Mouse (Mus musculus) CH12.LX (cell line): ENCODE measurements around the gene Fxr2. TPM values are rescaled to one million over a fixed set of nuclear protein-coding genes. Genes with fewer than 3 reads are reported as not detected.

ENCODE experiments used
- DNase-seq: peaks from one replicate; pipeline ENCODE4 v3.0.0-alpha.2; 2013; ENCODE audit errors: extremely low read depth
- H3K27ac ChIP-seq: 2 replicates; pipeline ENCODE4 v1.5.1; 2012; ENCODE audit warnings: low read depth, mild to moderate bottlenecking, control low read depth, moderate library complexity; ENCODE audit not compliant: insufficient read depth
- H3K27me3 ChIP-seq: replicated peaks from 2 replicates; pipeline ENCODE3; 2012; ENCODE audit warnings: inconsistent platforms
- H3K36me3 ChIP-seq, 2 experiments: replicated peaks in 1 of 2; 2 replicates each; pipeline versions ENCODE3 to v1.6.1; 2012; ENCODE audit warnings: inconsistent platforms in 1 of 2, low read length in 1 of 2, mild to moderate bottlenecking in 1 of 2, mixed read lengths in 1 of 2, moderate library complexity in 1 of 2; ENCODE audit not compliant: control insufficient read depth in 1 of 2, insufficient read depth in 1 of 2
- H3K4me1 ChIP-seq, 2 experiments: 2 replicates each; pipeline ENCODE4 v1.6.1; 2012; ENCODE audit warnings: inconsistent platforms in 1 of 2, moderate library complexity in 1 of 2; ENCODE audit not compliant: insufficient read depth in 2 of 2, control insufficient read depth in 1 of 2
- H3K4me2 ChIP-seq: 2 replicates; pipeline ENCODE4 v1.6.1; 2012; ENCODE audit warnings: low read depth, mild to moderate bottlenecking, control low read depth; ENCODE audit not compliant: poor library complexity, insufficient read depth, severe bottlenecking
- H3K4me3 ChIP-seq, 3 experiments: fragments of 150-350 bp in 1 of 3; sonication (generic) in 1 of 3; replicated peaks in 1 of 3; 2 replicates each; pipeline versions ENCODE3 to v1.5.1; 2011 to 2012; ENCODE audit warnings: low read depth in 2 of 3, low read length in 2 of 3, mild to moderate bottlenecking in 2 of 3, moderate library complexity in 2 of 3, control low read depth in 1 of 3, improper control_type of control experiment in 1 of 3, inconsistent platforms in 1 of 3, mixed read lengths in 1 of 3; ENCODE audit not compliant: poor library complexity in 1 of 3
- H3K79me2 ChIP-seq: replicated peaks from 2 replicates; pipeline ENCODE4 v1.6.1; 2012; ENCODE audit warnings: mild to moderate bottlenecking, moderate library complexity; ENCODE audit not compliant: control insufficient read depth, poor library complexity, insufficient read depth, severe bottlenecking; ENCODE audit errors: extremely low read depth
- H3K9ac ChIP-seq: 2 replicates; pipeline ENCODE4 v1.6.1; 2012; ENCODE audit warnings: low read depth, mild to moderate bottlenecking, control low read depth, moderate library complexity; ENCODE audit not compliant: insufficient read depth
- H3K9me3 ChIP-seq: replicated peaks from 2 replicates; pipeline ENCODE3; 2012; ENCODE audit warnings: low read length, inconsistent platforms, mixed read lengths
- BHLHE40 ChIP-seq: IDR thresholded peaks from 2 replicates; pipeline ENCODE4 v1.6.1; 2011; ENCODE audit warnings: mild to moderate bottlenecking, low read depth, low read length, improper control_type of control experiment
- CHD1 ChIP-seq: IDR thresholded peaks from 2 replicates; pipeline ENCODE4 v1.6.1; 2012; ENCODE audit warnings: low read depth, low read length, improper control_type of control experiment, inconsistent platforms
- CHD2 ChIP-seq: IDR thresholded peaks from 2 replicates; pipeline ENCODE4 v1.6.1; 2011; ENCODE audit warnings: low read length, improper control_type of control experiment
- CTCF ChIP-seq, 2 experiments: IDR thresholded peaks in 1 of 2; conservative IDR thresholded peaks in 1 of 2; 2 replicates each; pipeline ENCODE4 v1.5.1; 2011 to 2012; ENCODE audit warnings: low read depth in 2 of 2, low read length in 2 of 2, improper control_type of control experiment in 1 of 2, inconsistent platforms in 1 of 2, mild to moderate bottlenecking in 1 of 2, moderate library complexity in 1 of 2
- E2F4 ChIP-seq: IDR thresholded peaks from 2 replicates; pipeline ENCODE4 v1.6.1; 2011; ENCODE audit warnings: low read depth, low read length, improper control_type of control experiment; ENCODE audit not compliant: insufficient replicate concordance
- EP300 ChIP-seq: IDR thresholded peaks from 2 replicates; pipeline ENCODE4 v1.6.1; 2011; ENCODE audit warnings: low read length, improper control_type of control experiment
- ETS1 ChIP-seq: conservative IDR thresholded peaks from 2 replicates; pipeline ENCODE4 v1.6.1; 2012; ENCODE audit warnings: low read depth, mild to moderate bottlenecking, inconsistent platforms, low read length, improper control_type of control experiment, moderate library complexity
- GABPA ChIP-seq: IDR thresholded peaks from 2 replicates; pipeline ENCODE4 v1.6.1; 2012; ENCODE audit warnings: low read depth, low read length, improper control_type of control experiment, inconsistent platforms; ENCODE audit not compliant: insufficient replicate concordance
- IRF4 ChIP-seq: IDR thresholded peaks from 2 replicates; pipeline ENCODE4 v1.6.1; 2014; ENCODE audit warnings: low read depth, mild to moderate bottlenecking, inconsistent platforms, low read length, improper control_type of control experiment
- JUND ChIP-seq: conservative IDR thresholded peaks from 2 replicates; pipeline ENCODE4 v1.6.1; 2011; ENCODE audit warnings: low read depth, low read length, improper control_type of control experiment
- MAFK ChIP-seq: IDR thresholded peaks from 2 replicates; pipeline ENCODE4 v1.6.1; 2011; ENCODE audit warnings: low read length, improper control_type of control experiment; ENCODE audit not compliant: insufficient replicate concordance
- MAZ ChIP-seq: IDR thresholded peaks from 2 replicates; pipeline ENCODE4 v1.6.1; 2012; ENCODE audit warnings: low read depth, mild to moderate bottlenecking, inconsistent platforms, low read length, improper control_type of control experiment, moderate library complexity
- MEF2A ChIP-seq: IDR thresholded peaks from 2 replicates; pipeline ENCODE4 v1.6.1; 2014; ENCODE audit warnings: low read depth, mild to moderate bottlenecking, inconsistent platforms, low read length, improper control_type of control experiment, borderline replicate concordance
- NRF1 ChIP-seq: IDR thresholded peaks from 2 replicates; pipeline ENCODE4 v1.6.1; 2014; ENCODE audit warnings: low read depth, mild to moderate bottlenecking, inconsistent platforms, low read length, improper control_type of control experiment, moderate library complexity
- POLR2A ChIP-seq: IDR thresholded peaks from 2 replicates; pipeline ENCODE4 v1.6.1; 2011; ENCODE audit warnings: low read depth, mild to moderate bottlenecking, improper control_type of control experiment, low read length
- RCOR1 ChIP-seq: conservative IDR thresholded peaks from 2 replicates; pipeline ENCODE4 v1.6.1; 2012; ENCODE audit warnings: low read depth, mild to moderate bottlenecking, inconsistent platforms, low read length, improper control_type of control experiment
- SMC3 ChIP-seq: IDR thresholded peaks from 2 replicates; pipeline ENCODE4 v1.6.1; 2011; ENCODE audit warnings: low read depth, low read length, improper control_type of control experiment
- TCF12 ChIP-seq: IDR thresholded peaks from 2 replicates; pipeline ENCODE4 v1.6.1; 2014; ENCODE audit warnings: low read depth, mild to moderate bottlenecking, inconsistent platforms, low read length, improper control_type of control experiment
- USF1 ChIP-seq: IDR thresholded peaks from 2 replicates; pipeline ENCODE4 v1.6.1; 2014; ENCODE audit warnings: low read depth, mild to moderate bottlenecking, inconsistent platforms, low read length, improper control_type of control experiment
- USF2 ChIP-seq: conservative IDR thresholded peaks from 2 replicates; pipeline ENCODE4 v1.6.1; 2011; ENCODE audit warnings: low read depth, low read length, improper control_type of control experiment
- ZMIZ1 ChIP-seq: IDR thresholded peaks from 2 replicates; pipeline ENCODE4 v1.6.1; 2012; ENCODE audit warnings: low read depth, mild to moderate bottlenecking, inconsistent platforms, low read length, improper control_type of control experiment
- dilution Hi-C: fragments of 300-500 bp; cut with MboI; formaldehyde crosslinking; loops from 2 replicates; pipeline ENCODE4 v1.14.3; 2020; ENCODE audit warnings: low sequenced_read_pairs; ENCODE audit not compliant: extremely low pct_unique_long_range_greater_than_20kb, extremely low pct_ligation_motif_present
- in situ Hi-C: fragments of 300-500 bp; cut with MboI; formaldehyde crosslinking; loops from 3 replicates; pipeline ENCODE4 v1.14.3; 2019; ENCODE audit warnings: low sequenced_read_pairs, low pct_ligation_motif_present, low pct_unique_long_range_greater_than_20kb, mixed read lengths
- polyA plus RNA-seq: library from polyadenylated mRNA; unstranded; fragments of >175 nt; gene quantifications from 2 replicates; pipeline ENCODE4 v1.2.1, GENCODE M21; 2012; ENCODE audit warnings: low read depth; ENCODE audit not compliant: insufficient read length
- total RNA-seq, 2 experiments: library from RNA; depleted of rRNA; stranded (reverse); fragments of 300-350 nt in 1 of 2; fragments of >200 nt in 1 of 2; gene quantifications; 2 replicates each; pipeline ENCODE4 v1.2.3; 2012 to 2014

Fxr2 gene
- total and polyA plus RNA-seq, 3 experiments = 83.3 to 96.4 (median 90.5) TPM

DNA sequence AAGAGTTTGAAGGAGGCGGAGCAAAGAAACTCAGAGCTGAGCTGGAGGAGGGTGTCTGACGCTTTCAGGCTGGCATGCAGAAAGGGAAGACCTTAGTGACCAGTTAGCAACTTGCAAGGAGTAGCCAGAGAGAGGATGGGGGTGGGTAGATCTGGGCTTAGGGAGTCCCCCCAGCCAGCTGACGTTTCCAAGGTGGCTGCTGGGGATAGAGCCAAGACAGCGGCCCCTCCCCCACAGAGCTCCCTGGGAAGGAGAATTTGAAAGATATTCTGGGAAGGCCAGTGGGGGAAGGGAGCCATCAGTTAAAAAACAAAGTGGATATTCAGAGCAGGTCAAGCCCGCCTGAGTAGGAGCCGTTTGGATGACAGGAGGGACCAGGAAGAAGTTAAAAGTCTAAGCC, 32.7 kb upstream of the Fxr2 start:
- H3K9me3 ChIP-seq = no peaks in the 10 kb centered on the region
- no peak overlapping the region for H3K9ac ChIP-seq
- H3K4me1 ChIP-seq = peaks cover under 1 to 5% of the 10 kb centered on the region in 2 experiments; a peak in 2 of 4 replicates
- H3K4me3 ChIP-seq = no peak overlapping the region
- H3K79me2 ChIP-seq = no peaks in the 10 kb centered on the region
- no peak overlapping the region for H3K4me2 ChIP-seq
- peaks cover 0 to 3% of the 10 kb centered on the region in 2 experiments for H3K36me3 ChIP-seq
- TF ChIP-seq USF1 (no peak), CHD2 (peak; percentile 52; the same call in 1 of the 2 replicates)
- peaks cover 44% of the 10 kb centered on the region for H3K27me3 ChIP-seq
- no peak overlapping the region for H3K27ac ChIP-seq
- in situ Hi-C loops = no loop called here
- dilution Hi-C loops = no loop called here
- DNase-seq = no peak

DNA sequence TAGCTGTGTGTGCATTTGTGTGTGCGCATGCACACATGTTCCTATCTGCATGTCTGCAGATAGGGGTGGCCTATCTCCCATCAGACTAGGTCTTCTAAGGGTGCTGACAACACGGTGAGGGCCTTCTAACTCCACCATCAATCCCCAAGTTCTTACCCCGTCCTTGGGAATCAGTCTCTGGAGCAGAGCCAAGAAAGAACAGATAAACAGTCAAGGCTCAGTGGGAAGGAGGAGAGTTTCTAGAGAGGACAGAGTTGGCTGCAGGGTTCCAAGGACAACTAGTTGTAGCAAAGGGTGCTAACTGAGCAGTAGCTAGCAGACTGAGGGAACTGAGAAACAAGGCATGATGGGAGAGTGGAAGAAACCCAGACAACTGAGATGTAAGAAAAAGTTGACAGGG, 31.0 kb upstream of the Fxr2 start:
- Histone ChIP-seq H3K9ac (no peak overlapping the region), H3K4me3 (no peak overlapping the region), H3K27me3 (peaks cover 54% of the 10 kb centered on the region), H3K4me1 (peaks cover 9 to 14% of the 10 kb centered on the region in 2 experiments), H3K79me2 (no peaks in the 10 kb centered on the region), H3K27ac (no peak overlapping the region), H3K9me3 (no peaks in the 10 kb centered on the region), H3K36me3 (no peaks in the 10 kb centered on the region), H3K4me2 (no peak overlapping the region)
- dilution Hi-C loops (no loop called here), in situ Hi-C loops (no loop called here)
- no peak for DNase-seq
- TF ChIP-seq JUND (no peak), IRF4 (no peak), USF1 (no peak), NRF1 (no peak), MAZ (no peak), SMC3 (no peak), CTCF (conservative IDR thresholded peaks at IDR 0.05 in 1 of 2, IDR thresholded peaks at IDR 0.05 in 1 of 2; ENCODE audit: low read depth in 2 of 2, low read length in 2 of 2) (no peak), BHLHE40 (no peak), ETS1 (no peak), ZMIZ1 (no peak), USF2 (no peak), EP300 (no peak), RCOR1 (no peak), E2F4 (no peak), TCF12 (no peak), GABPA (no peak), MAFK (no peak), CHD1 (no peak), POLR2A (no peak), MEF2A (no peak)
